Mouse (Mus musculus) ovary, adult 18-20 months (tissue): Measurements from ENCODE around the gene Serpinb2.

Experiments used
- DNase-seq: peaks from one replicate; pipeline ENCODE4 v3.0.0; 2022; ENCODE audit warnings: low spot score, mixed read lengths

Gene Serpinb2

DNA sequence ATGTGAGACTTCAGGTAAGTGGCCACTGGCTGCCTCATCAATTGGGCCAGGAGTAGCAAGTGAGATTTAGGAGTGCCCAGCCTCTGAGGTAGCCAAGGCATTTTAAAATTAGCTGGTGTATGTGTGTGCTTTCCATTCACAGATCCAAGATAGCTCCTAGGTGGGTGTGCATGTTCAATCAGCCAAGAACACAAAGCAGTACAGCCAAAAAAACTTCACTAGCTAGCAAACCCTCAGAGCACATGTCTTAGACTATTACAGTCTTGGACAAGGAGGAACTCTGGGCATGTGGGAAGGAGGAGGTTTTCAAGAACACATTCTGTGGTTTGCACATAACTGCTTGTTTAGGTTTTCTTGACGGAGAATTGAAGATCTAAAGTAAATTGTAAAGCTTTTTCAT, 70.0 kb downstream of the Serpinb2 start:
- no peak for DNase-seq

DNA sequence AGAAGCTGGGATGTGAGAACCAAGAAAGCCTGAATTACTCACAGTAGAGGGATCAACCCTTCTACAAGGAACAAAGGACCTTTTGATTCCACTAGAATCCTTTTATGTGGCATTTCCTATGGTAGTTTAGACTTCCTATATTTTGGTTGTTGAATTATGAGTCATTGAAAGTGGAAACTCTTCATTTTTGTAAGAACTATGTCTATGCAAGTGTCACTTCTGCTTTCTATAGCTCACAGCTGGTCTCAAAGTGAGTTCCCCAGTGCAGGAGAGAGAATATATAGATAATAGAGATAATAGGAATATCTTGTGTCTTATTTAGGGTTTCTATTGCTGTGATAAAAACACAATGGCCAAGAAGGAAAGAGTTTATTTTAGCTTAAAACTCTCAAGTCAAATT, 71.7 kb downstream of the Serpinb2 start:
- DNase-seq, result no peak

- no peak for DNase-seq
Observed at GRCm38 (mm10) chr1:107583958-107584376, 72.7 kb downstream of the Serpinb2 start.

- DNase-seq, result no peak
Observed at GRCm38 (mm10) chr1:107584932-107585331, 73.7 kb downstream of the Serpinb2 start.
